Mouse (Mus musculus) kidney, postnatal 4 days (tissue): ENCODE data around the gene Mug1.
"Not testable (repeated sequence)": the region's sequence is repeated elsewhere in the genome, so short reads cannot be mapped to it uniquely, and the experiment has no call there.

Experiments
- DNase-seq, 2 experiments: peaks; one replicate each; pipeline ENCODE4 v3.0.0; 2021; ENCODE audit warnings: mixed read lengths in 2 of 2

Gene Mug1

DNA sequence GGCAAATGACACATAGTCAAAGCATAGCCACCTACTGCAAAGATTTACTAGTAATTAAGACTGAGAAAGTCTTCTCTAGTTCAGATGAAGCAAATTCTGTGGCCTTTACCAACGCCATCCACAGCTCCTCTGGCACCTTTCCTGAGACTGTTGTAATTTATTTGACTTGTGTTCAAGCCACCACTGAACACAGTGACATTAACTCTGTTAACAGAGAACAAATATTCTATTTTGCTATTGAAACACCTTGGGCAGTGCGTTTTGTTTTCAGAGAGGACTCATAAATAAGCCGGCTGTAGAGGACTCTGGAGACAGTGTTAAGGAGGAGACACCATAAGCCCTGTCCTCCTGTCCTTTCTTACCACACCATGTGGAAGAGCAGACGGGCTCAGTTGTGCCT is at the start of gene Mug1:
Mug1 (plus strand) TSS at position 271 of the 400 bp plus-strand sequence.
- DNase-seq, result not testable (repeated sequence)

- DNase-seq, result no peak
Observed at GRCm38 (mm10) chr6:121828034-121828433, 10.3 kb upstream of the Mug1 start.

- DNase-seq, result no peak
Observed at GRCm38 (mm10) chr6:121836361-121836760, 2.0 kb upstream of the Mug1 start.

- no peak for DNase-seq
Observed at GRCm38 (mm10) chr6:121848378-121848777, 10.0 kb downstream of the Mug1 start.
